Mouse (Mus musculus): ENCODE data around the gene Mtch1. TPM values are rescaled to one million over a fixed set of nuclear protein-coding genes. Genes with fewer than 3 reads are reported as not detected.

The Mtch1 gene
- total RNA-seq, 2 experiments from 2014 or later, result 486 to 490 TPM

DNA sequence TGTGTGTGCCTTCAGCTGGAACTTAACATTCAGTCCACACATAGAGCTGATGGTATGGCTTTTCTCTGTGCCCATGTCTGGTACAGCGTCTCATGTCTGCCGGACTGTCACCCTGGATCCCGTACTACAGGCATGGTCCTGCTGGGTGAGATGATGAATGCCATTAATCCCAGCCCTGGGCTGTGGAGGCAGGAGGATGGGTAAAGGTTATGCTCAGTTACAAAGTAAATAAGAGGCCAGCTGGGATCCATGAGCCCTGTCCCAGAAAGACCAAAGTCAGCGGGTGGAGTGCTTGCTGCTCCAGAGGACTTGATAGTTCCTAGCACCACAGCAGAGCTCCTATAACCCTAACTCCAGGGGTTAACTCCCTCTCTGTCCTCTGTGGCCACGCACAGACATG is 51.9 kb downstream of the Mtch1 start:
- intact Hi-C loops (cut with DNase I), result no loop called here
- DNase-seq (ENCODE audit: low spot score in 2 of 2), result no peak

DNA sequence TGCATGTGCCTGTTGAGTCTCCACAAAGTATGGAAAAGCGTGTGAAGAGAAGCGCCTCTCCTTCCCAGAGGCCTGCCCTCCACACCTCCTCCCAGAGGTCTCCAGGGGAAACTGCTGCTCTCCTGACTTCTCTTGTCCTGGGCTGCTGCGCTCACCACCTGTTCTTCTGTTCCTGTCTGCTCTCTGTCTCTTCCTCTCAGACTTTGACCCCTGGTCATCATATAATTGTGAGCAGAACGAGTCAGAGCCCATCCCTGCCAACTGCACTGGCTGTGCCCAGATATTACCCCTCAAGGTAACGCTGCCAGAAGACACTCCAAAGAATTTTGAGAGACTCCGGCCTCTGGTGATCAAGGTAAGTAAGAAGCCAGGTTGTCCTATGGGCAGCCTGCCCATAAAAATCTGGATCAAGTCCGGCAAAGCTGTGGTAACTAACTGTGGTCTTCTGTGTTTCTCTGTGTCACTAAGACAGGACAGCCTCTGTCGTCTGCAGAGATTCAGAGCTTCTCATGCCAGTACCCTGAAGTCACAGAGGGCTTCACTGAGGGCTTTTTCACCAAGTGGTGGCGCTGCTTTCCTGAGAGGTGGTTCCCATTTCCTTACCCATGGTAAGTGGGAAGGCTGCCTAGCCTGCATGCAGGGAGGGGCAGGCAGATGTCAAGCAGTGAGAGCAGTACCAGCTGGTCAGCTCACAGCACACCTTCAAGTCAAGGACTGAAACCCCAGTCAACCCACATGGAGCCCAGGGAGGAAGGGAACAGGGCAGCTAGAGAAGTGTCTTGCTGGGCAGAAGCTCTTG is 53.7 kb downstream of the Mtch1 start:
- intact Hi-C loops (cut with DNase I), result no loop called here
- no peak for DNase-seq (ENCODE audit: low spot score in 2 of 2)

GRCm38 (mm10) chr17:29292996-29293395 is 54.7 kb downstream of the Mtch1 start:
- intact Hi-C loops (cut with DNase I), result no loop called here
- DNase-seq (ENCODE audit: low spot score in 2 of 2), result no peak

DNA sequence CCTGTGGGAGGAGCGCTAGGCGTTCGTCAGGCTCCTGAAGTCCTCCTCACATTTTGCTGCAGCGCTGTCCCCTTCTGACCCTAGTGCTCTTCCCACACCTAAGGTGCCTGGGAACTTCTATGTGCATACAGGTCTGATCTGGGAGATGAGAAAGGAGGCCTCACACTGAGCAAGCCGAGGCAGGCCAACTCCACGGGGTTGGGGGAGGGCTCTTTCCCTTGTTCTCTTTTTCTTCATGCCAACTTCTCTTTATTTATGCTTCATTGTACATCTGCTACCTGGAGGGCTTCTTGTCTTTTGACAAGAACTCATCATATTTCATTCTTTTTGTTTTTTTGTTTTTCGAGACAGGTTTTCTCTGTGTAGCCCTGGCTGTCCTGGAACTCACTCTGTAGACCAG is 55.9 kb downstream of the Mtch1 start:
- no peak for DNase-seq (ENCODE audit: low spot score in 2 of 2)
- intact Hi-C loops (cut with DNase I), result no loop called here

DNA sequence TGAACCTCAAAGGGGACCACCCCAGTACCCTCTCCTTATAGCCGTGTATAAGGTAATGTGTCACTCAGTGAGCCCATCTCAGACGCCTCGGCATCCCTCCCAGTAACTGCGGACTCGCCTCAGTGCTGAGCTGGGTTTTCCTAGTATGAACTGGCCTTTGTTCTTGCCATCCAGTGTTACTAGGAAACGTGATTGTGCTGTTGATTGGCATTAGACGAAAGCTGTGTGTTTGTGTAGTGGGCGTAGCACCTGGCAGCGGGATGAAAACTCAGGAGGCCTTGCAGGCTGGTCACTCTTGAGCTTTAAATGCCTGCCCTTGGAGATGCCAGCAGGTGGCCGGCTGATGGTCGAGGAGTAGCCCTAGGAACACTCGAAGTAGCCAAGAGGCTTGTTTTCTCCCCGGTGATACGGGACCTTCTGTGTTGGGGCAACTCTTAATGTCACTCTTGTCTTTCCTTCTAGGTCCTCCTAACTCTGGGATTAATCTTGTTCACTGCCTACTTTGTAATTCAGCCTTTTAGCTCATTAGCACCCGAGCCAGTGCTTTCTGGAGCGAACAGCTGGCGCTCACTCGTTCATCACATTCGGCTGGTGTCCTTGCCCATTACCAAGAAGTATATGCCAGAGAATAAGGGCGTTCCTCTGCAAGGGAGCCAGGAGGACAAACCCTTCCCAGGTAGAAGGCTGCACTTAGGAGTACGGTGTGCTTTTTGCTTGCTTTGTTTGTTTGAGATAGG is 65.3 kb downstream of the Mtch1 start:
- DNase-seq (ENCODE audit: low spot score in 2 of 2), result no peak
- intact Hi-C loops (cut with DNase I), result no loop called here

Other genes starting within 250 kb of the Mtch1 start
- not detected for gene Rab44, start 233.8 kb downstream of the Mtch1 start, total RNA-seq (2021)
- 10 to 100 TPM; 82.0 to 86.5 TPM for gene Cpne5, start 109.8 kb downstream of the Mtch1 start, total RNA-seq (2021)
- gene Ppil1, start 83.7 kb downstream of the Mtch1 start, total RNA-seq (2021), result 10 to 100 TPM; 17.8 to 17.9 TPM
- 100 to 1,000 TPM in 1 of 2 experiments, 10 to 100 TPM in 1; 87.5 to 103 TPM for gene BC004004, start 79.1 kb downstream of the Mtch1 start, total RNA-seq (2021)
- gene Pi16, start 30.3 kb downstream of the Mtch1 start, total RNA-seq (2021), result 1 to 10 TPM; 1.3 to 1.9 TPM
- gene Fgd2, start 13.0 kb upstream of the Mtch1 start, total RNA-seq (2021), result 1 to 10 TPM; 4.8 to 9.0 TPM
- 1 to 10 TPM; 3.4 to 4.2 TPM for gene Pim1, start 142.8 kb upstream of the Mtch1 start, total RNA-seq (2021)
- not detected for gene Gm17657, start 201.7 kb upstream of the Mtch1 start, total RNA-seq (2021)
- 10 to 100 TPM; 44.1 to 47.0 TPM for gene Tbc1d22b, start 201.9 kb upstream of the Mtch1 start, total RNA-seq (2021)
- under 1 TPM in 1 of 2 experiments, not detected in 1; 0.68 TPM for gene Tmem217, start 204.5 kb upstream of the Mtch1 start, total RNA-seq (2021)